Mouse (Mus musculus): ENCODE results near the gene Ptprm. TPM values are rescaled to one million over a fixed set of nuclear protein-coding genes. Genes with fewer than 3 reads are reported as not detected.

Ptprm gene
- polyA plus RNA-seq, 1 experiment from 2014 or later, result 10.4 TPM

DNA sequence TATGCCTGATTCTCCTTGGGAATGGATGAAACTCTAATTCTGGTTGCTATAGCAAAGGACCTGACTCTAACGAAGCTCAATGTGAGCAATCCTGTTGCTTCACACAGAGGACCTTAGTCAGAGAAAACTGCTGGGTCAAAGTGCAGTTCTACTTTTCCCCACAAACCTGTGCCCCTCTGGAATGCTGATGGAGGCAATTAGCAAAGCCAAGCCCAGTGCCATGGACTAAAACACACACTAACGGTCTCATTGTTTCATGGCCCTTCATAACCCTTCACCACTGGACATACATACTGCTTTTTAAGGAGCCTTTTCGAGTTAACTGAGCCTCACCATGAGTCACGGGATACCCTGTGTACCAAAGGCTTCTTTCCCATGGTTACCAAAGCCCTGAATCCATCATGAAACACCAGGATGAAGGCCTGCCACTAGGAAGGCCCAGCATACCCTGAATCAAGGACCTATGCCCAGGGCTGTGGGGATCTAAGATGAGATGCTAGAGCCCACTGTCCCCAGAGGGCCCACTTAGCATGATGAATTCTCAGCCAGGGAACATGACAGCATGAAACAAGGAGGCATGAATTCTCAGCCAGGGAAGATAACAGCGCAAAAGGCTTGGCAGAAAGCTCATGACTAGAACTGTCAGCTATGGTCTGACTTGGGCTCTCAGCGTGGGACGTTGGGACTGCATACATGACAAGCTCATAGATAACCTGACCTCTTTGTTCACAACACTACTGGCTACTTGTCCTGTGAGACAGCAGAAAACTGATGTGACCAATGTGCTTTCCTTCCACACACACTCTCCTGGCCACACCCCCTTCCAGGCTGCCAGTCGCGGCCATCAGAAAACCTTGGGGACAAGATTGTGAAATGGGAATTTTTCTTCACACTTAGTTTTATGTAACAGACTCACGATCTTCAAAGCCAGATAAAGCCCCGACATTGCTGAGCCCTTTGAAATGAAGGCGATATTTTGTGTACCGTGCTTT lies 57.4 kb downstream of the Ptprm start:
- Histone ChIP-seq H3K9me3 (ENCODE audit: control insufficient read depth, low read length) (no peaks in the 10 kb centered on the region), H3K9ac (ENCODE audit: low read length) (no peak overlapping the region), H3K27ac (replicated peaks; ENCODE audit: low read depth, low read length) (no peak overlapping the region), H3K4me1 (ENCODE audit: control insufficient read depth, insufficient read depth, low read length) (0 out of 2 replicates have a peak, but pooled peaks cover 3% of the 10 kb centered on the region), H3K27me3 (ENCODE audit: control insufficient read depth, insufficient read depth, low read length) (no peaks in the 10 kb centered on the region), H3K4me2 (ENCODE audit: low read depth, severe bottlenecking) (no peak overlapping the region), H3K4me3 (ENCODE audit: low read depth, low read length) (no peak overlapping the region), H3K36me3 (ENCODE audit: control insufficient read depth, insufficient read depth, low read length) (no peaks in the 10 kb centered on the region)
- ATAC-seq (ENCODE audit: insufficient number of reproducible peaks, low FRiP score, low TSS enrichment, low read depth) (no peak), DNase-seq (ENCODE audit: low spot score) (no peak)
- WGBS, result 80% methylated on average over 13 of the region's 13 CpGs

DNA sequence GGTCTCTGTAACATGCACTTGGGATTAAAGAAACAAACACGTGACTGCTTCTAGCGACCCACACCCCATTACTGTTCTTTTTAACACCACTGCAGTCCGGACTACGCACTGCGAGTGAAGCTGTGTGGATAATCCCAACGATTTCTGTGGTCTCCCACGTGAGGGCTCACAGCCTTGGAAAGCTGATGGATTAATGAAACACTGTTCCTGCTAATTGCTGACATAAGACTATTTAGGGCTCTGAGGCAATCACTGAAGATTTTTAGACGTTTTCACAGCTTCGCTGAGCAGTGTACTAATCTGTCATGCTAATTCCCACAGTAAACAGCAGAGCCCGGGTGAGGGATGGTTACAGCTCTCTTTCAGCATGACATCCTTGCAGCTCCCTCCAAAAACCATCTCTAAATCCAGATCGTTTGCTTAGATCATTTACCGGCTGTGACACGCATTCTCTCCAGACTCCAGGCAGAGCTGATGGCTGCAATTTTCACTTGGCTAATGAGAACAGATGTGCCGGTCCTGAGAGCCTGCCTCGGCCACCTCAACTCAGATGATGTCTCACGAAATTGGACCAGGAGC lies 63.5 kb downstream of the Ptprm start:
- WGBS, result 10% methylated on average over 16 of the region's 16 CpGs
- H3K4me2 ChIP-seq (ENCODE audit: low read depth, severe bottlenecking), result no peak overlapping the region
- peaks cover 9% of the 10 kb centered on the region for H3K4me1 ChIP-seq (ENCODE audit: control insufficient read depth, insufficient read depth, low read length)
- H3K9ac ChIP-seq (ENCODE audit: low read length), result no peak overlapping the region
- H3K9me3 ChIP-seq (ENCODE audit: control insufficient read depth, low read length), result no peaks in the 10 kb centered on the region
- no peaks in the 10 kb centered on the region for H3K36me3 ChIP-seq (ENCODE audit: control insufficient read depth, insufficient read depth, low read length)
- H3K27ac ChIP-seq (replicated peaks; ENCODE audit: low read depth, low read length), result no peak overlapping the region
- H3K27me3 ChIP-seq (ENCODE audit: control insufficient read depth, insufficient read depth, low read length), result no peaks in the 10 kb centered on the region
- ATAC-seq (ENCODE audit: insufficient number of reproducible peaks, low FRiP score, low TSS enrichment, low read depth) (no peak), DNase-seq (ENCODE audit: low spot score) (no peak)
- H3K4me3 ChIP-seq (ENCODE audit: low read depth, low read length), result no peak overlapping the region

DNA sequence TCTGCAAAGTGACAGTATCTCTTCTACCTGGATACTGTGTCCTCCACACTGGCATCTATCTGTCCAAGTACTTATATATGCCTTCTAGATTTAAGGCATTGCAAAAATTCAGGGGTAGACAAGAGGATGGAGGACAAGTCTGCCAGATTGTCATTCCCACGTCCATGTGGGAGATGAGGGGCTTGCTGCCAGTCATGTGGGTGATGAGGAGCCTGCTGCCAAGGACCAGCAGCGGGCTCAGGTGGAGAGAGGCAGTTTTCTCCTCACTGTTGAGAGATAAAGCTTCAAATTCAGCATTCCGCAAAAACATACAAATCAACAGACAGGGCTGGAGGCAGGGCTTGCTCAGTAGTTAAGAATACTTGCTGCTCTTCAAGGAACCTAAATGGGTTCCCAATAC lies 66.8 kb downstream of the Ptprm start:
- no peak for DNase-seq (ENCODE audit: low spot score)
- Histone ChIP-seq H3K4me2 (ENCODE audit: low read depth, severe bottlenecking) (no peak overlapping the region), H3K4me3 (ENCODE audit: low read depth, low read length) (no peak overlapping the region), H3K27ac (replicated peaks; ENCODE audit: low read depth, low read length) (no peak overlapping the region), H3K9ac (ENCODE audit: low read length) (no peak overlapping the region), H3K36me3 (ENCODE audit: control insufficient read depth, insufficient read depth, low read length) (no peaks in the 10 kb centered on the region), H3K4me1 (ENCODE audit: control insufficient read depth, insufficient read depth, low read length) (peaks cover 9% of the 10 kb centered on the region), H3K9me3 (ENCODE audit: control insufficient read depth, low read length) (no peaks in the 10 kb centered on the region), H3K27me3 (ENCODE audit: control insufficient read depth, insufficient read depth, low read length) (no peaks in the 10 kb centered on the region)
- WGBS, result 82% methylated on average over 3 of the region's 3 CpGs
- no peak for ATAC-seq (ENCODE audit: insufficient number of reproducible peaks, low FRiP score, low TSS enrichment, low read depth)

DNA sequence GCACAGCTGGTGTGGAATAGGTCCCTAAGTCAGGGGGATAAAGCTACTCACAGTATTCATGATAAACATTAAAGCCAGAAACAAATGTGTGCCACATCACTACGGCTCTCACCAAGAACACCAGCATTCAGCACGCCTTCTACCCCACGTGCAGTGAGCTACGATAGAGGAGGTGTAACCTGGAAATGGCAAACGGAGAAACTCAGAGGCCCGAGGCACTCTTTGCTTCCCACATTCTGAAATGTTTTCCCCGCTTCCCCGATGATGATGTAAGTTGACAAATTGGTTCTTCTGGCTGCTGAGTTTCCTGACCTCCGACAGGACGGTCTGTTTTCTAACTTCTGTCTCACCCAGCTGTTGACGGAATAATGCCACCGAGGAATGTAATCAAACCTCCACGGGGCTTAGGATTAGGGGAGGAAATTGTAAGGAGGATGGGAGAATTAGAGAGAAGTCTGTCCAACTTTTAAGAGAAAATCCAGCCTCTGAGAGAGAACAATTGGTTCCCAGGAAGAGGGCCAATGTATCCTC lies 72.6 kb downstream of the Ptprm start:
- Histone ChIP-seq H3K4me1 (ENCODE audit: control insufficient read depth, insufficient read depth, low read length) (no peaks in the 10 kb centered on the region), H3K9ac (ENCODE audit: low read length) (no peak overlapping the region), H3K4me3 (ENCODE audit: low read depth, low read length) (no peak overlapping the region), H3K4me2 (ENCODE audit: low read depth, severe bottlenecking) (no peak overlapping the region), H3K27me3 (ENCODE audit: control insufficient read depth, insufficient read depth, low read length) (no peaks in the 10 kb centered on the region), H3K36me3 (ENCODE audit: control insufficient read depth, insufficient read depth, low read length) (no peaks in the 10 kb centered on the region), H3K9me3 (ENCODE audit: control insufficient read depth, low read length) (no peaks in the 10 kb centered on the region), H3K27ac (replicated peaks; ENCODE audit: low read depth, low read length) (no peak overlapping the region)
- WGBS, result 58% methylated on average over 13 of the region's 13 CpGs
- ATAC-seq (ENCODE audit: insufficient number of reproducible peaks, low FRiP score, low TSS enrichment, low read depth), result no peak
- no peak for DNase-seq (ENCODE audit: low spot score)

DNA sequence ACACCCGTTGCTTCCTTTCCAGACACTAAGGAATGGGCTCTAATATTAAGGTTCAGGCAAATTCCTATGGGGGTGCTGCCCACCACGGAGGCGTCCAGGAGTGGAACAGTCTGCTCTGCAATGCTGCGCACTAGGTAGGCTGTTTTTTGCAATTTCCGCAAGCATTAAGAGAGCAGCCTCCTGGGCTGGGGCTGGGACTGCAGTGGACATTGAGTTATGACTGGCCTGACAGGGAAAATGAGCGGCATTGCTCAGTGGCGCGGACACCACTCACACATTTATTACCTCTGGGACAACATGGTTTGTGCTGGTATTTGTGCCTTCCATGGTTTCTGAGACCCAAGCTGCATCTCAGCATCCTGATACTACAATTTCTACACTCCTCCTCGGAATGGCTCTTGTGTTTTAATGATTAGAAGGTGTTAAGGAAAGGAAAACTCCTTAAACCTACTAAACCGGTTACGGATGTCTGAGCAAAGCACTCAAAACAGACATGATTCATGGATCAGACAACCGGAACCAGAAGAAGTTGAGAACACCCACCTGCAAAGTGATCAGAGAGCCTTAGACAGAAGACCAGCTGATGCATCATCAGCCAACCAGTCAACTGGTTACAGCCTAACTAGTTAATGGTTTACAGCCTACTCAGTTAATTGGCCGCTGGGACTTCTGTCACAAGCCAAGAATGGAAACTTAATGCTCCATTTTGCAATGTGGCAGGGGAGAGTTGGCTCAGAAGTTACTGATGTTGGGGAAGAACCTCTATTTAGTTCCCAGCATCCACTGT lies 76.9 kb downstream of the Ptprm start:
- Histone ChIP-seq H3K27ac (replicated peaks; ENCODE audit: low read depth, low read length) (no peak overlapping the region), H3K4me3 (ENCODE audit: low read depth, low read length) (no peak overlapping the region), H3K27me3 (ENCODE audit: control insufficient read depth, insufficient read depth, low read length) (no peaks in the 10 kb centered on the region), H3K9me3 (ENCODE audit: control insufficient read depth, low read length) (no peaks in the 10 kb centered on the region), H3K9ac (ENCODE audit: low read length) (no peak overlapping the region), H3K4me1 (ENCODE audit: control insufficient read depth, insufficient read depth, low read length) (no peaks in the 10 kb centered on the region), H3K36me3 (ENCODE audit: control insufficient read depth, insufficient read depth, low read length) (no peaks in the 10 kb centered on the region), H3K4me2 (ENCODE audit: low read depth, severe bottlenecking) (no peak overlapping the region)
- WGBS, result 83% methylated on average over 13 of the region's 13 CpGs
- no peak for ATAC-seq (ENCODE audit: insufficient number of reproducible peaks, low FRiP score, low TSS enrichment, low read depth)
- no peak for DNase-seq (ENCODE audit: low spot score)

DNA sequence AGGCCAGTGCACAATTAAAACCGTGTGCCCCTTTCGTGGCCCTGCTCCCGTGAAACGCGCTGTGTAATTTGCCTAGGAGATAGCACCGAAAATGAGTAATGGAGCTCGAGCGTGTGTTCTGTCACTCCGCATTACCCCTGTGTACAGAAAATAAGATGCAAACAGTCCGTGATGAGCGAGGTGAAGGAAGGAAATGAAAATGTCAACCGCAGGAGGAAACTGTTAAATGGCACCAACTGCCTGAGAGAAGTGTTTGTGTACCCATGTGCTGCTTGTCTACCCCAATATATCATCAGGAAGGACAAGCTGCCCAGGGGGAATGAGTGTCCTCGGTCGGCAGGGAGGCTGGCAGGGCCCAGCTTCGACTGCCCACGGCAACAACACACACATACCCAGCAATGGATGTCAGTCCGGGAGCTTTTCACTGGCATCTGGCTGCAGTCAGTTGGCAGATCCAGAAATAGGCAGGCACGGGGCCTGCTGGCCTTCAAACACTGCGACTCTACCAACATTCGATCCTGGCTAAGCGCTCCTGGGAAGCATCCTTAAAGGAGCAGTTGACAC lies 79.6 kb downstream of the Ptprm start:
- no peak overlapping the region for H3K4me3 ChIP-seq (ENCODE audit: low read depth, low read length)
- H3K4me1 ChIP-seq (ENCODE audit: control insufficient read depth, insufficient read depth, low read length), result no peaks in the 10 kb centered on the region
- H3K36me3 ChIP-seq (ENCODE audit: control insufficient read depth, insufficient read depth, low read length), result no peaks in the 10 kb centered on the region
- H3K4me2 ChIP-seq (ENCODE audit: low read depth, severe bottlenecking), result no peak overlapping the region
- H3K9me3 ChIP-seq (ENCODE audit: control insufficient read depth, low read length), result no peaks in the 10 kb centered on the region
- 65% methylated on average over 21 of the region's 21 CpGs for WGBS
- no peak overlapping the region for H3K9ac ChIP-seq (ENCODE audit: low read length)
- ATAC-seq (ENCODE audit: insufficient number of reproducible peaks, low FRiP score, low TSS enrichment, low read depth), result no peak
- no peak overlapping the region for H3K27ac ChIP-seq (replicated peaks; ENCODE audit: low read depth, low read length)
- no peaks in the 10 kb centered on the region for H3K27me3 ChIP-seq (ENCODE audit: control insufficient read depth, insufficient read depth, low read length)
- no peak for DNase-seq (ENCODE audit: low spot score)

DNA sequence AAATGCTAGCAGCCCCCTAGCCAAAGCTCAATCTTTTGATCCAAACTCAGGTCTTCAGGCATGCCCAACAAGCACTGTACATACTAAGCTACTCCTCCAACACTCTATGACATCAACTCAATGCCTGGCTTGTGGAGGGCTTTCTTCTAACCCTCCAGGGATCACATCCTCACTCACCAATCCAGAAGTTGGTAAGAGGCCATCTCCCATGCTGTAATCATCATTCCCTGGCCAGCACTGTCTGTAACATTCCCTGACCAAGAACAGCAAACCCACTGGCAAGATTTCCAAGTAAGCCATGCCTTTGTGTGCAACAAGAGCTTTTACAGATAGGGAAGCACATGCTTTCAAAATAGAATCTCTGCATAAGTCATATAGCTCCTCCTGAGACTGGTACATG lies 81.3 kb downstream of the Ptprm start:
- Histone ChIP-seq H3K4me3 (ENCODE audit: low read depth, low read length) (no peak overlapping the region), H3K4me1 (ENCODE audit: control insufficient read depth, insufficient read depth, low read length) (no peaks in the 10 kb centered on the region), H3K36me3 (ENCODE audit: control insufficient read depth, insufficient read depth, low read length) (no peaks in the 10 kb centered on the region), H3K27me3 (ENCODE audit: control insufficient read depth, insufficient read depth, low read length) (no peaks in the 10 kb centered on the region), H3K4me2 (ENCODE audit: low read depth, severe bottlenecking) (no peak overlapping the region), H3K9me3 (ENCODE audit: control insufficient read depth, low read length) (no peaks in the 10 kb centered on the region), H3K9ac (ENCODE audit: low read length) (no peak overlapping the region), H3K27ac (replicated peaks; ENCODE audit: low read depth, low read length) (no peak overlapping the region)
- ATAC-seq (ENCODE audit: insufficient number of reproducible peaks, low FRiP score, low TSS enrichment, low read depth) (no peak), DNase-seq (ENCODE audit: low spot score) (no peak)

DNA sequence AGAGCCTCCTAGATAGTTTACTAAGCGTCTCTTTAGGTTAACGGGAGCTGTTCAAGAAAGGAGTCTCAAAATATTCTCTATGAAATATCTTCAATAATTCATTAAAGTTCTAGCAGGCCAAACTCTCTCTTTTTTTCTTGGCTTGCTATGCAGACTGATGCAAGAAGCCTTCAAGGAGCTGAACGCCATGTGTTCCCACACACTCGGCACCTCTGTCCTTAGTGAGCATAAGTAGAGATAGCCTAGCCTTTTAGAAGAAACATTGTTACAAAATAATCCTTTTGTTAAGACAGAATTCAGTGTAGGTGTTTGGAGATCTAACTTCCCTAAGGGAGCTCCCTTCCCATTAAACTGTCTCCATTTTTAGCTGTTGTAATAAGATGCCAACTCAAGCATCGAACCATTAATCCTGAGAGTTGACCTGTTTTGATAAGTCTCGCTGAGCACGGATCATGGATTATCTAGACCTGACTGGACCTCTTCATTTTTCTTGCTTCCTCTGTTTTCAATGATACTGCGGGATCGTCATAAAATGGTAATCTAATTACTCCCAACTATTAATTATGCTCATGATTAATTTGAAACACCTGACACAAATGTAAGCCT lies 85.7 kb downstream of the Ptprm start:
- ATAC-seq (ENCODE audit: insufficient number of reproducible peaks, low FRiP score, low TSS enrichment, low read depth), result no peak
- Histone ChIP-seq H3K4me1 (ENCODE audit: control insufficient read depth, insufficient read depth, low read length) (no peaks in the 10 kb centered on the region), H3K36me3 (ENCODE audit: control insufficient read depth, insufficient read depth, low read length) (no peaks in the 10 kb centered on the region), H3K27me3 (ENCODE audit: control insufficient read depth, insufficient read depth, low read length) (no peaks in the 10 kb centered on the region), H3K9ac (ENCODE audit: low read length) (no peak overlapping the region), H3K4me3 (ENCODE audit: low read depth, low read length) (no peak overlapping the region), H3K4me2 (ENCODE audit: low read depth, severe bottlenecking) (no peak overlapping the region), H3K9me3 (ENCODE audit: control insufficient read depth, low read length) (no peaks in the 10 kb centered on the region), H3K27ac (replicated peaks; ENCODE audit: low read depth, low read length) (no peak overlapping the region)
- no peak for DNase-seq (ENCODE audit: low spot score)
- 84% methylated on average over 9 of the region's 9 CpGs for WGBS

Measured in limb, embryonic 11.5 days (tissue).